Mouse (Mus musculus): ENCODE results near the gene Gm15155. TPM values are rescaled to one million over a fixed set of nuclear protein-coding genes. Genes with fewer than 3 reads are reported as not detected.

The Gm15155 gene
- polyA plus RNA-seq (2015; fragmentation: Nextera tagmentation; extraction: Ambion mirVana) = not detected in 2 replicates

DNA sequence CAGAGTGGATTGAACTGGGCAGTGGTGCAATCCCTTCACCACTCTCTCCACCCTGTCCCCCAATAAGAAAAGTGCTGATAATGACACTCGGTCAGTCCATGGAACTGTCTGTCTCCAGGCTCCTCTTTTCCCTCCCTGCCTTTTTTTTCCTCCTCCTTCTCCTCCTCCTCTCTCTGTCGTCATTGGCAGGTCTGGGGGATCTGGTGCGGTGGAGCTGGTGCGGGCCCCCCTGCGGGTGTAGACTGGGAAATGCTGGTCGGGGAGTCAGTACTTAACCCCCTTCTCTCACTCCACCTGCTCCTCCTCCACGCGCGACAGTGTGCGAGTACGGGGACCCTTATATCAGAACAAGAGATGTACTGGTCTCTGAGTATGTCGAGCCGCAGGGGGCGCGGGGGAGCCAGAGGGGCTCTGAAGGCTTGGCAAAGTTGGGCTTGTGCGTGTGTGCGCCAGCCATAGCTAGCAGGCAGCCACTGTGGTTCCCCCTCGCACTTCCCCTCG, at the start of gene Gm15155:
Gm15155 (plus strand) TSS at position 401 of the 501 bp plus-strand sequence.
- Histone ChIP-seq H3K4me2 (ENCODE audit: low read depth, low read length) (peak within 1 kb of the TSS; percentile 84), H3K4me1 (ENCODE audit: control insufficient read depth, insufficient read depth, low read length) (no peaks in the 10 kb centered on the region), H3K4me3 (ENCODE audit: low read length) (peak within 1 kb of the TSS; percentile 51), H3K36me3 (ENCODE audit: control insufficient read depth, insufficient read depth, low read length) (no peaks in the 10 kb centered on the region), H3K9me3 (ENCODE audit: control insufficient read depth, low read length) (no peaks in the 10 kb centered on the region), H3K27me3 (replicated peaks; ENCODE audit: control insufficient read depth, insufficient read depth, low read length) (peaks cover 22% of the 10 kb centered on the region), H3K9ac (ENCODE audit: low read depth, low read length) (no peak within 1 kb of the TSS), H3K27ac (ENCODE audit: low read length) (no peak within 1 kb of the TSS)
- ATAC-seq = peak; percentile 36
- 9% methylated on average over 17 of the region's 19 CpGs for WGBS

DNA sequence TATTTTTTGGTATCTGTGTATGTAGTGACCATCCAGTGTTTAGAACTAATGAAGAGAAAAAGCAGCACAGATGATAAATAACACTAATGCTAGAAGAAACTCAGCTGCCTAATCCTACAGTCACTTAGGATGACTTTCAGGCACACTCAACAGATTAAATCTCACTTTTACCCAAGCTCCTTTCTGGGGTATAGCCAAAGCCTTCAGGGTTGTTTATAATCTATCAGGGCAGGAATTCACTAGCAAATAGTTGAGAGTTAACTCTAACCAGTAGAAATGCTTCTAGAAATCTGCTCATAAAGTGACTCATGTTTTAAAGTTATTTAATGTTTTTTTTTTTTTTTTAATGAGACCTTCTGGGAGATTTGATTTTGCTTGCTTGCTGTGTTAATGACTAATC, 44.8 kb upstream of the Gm15155 start:
- Histone ChIP-seq H3K9me3 (ENCODE audit: control insufficient read depth, low read length) (no peaks in the 10 kb centered on the region), H3K36me3 (ENCODE audit: control insufficient read depth, insufficient read depth, low read length) (no peaks in the 10 kb centered on the region), H3K27ac (ENCODE audit: low read length) (no peak overlapping the region), H3K4me3 (ENCODE audit: low read length) (no peak overlapping the region), H3K4me1 (ENCODE audit: control insufficient read depth, insufficient read depth, low read length) (no peaks in the 10 kb centered on the region), H3K27me3 (replicated peaks; ENCODE audit: control insufficient read depth, insufficient read depth, low read length) (no peaks in the 10 kb centered on the region), H3K4me2 (ENCODE audit: low read depth, low read length) (no peak overlapping the region), H3K9ac (ENCODE audit: low read depth, low read length) (no peak overlapping the region)
- ATAC-seq = no peak

DNA sequence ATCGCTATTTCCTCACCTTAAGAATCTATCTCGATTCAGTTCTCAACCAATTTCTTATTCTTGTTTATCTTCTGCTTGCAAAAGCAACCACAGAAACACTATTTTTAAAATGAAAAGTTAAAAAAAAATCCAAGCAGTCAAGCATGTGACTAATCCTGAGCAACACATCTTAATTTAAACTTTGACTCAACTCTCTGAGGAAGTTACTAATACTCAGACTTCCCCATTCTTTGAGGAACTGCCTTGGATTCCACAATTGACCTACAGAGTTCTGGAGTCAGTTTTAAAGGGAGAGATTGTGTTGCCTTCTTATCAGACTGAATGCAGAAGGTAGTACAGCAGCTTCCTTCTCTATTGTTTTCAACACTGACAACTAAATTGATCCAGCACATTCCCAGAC, 40.0 kb upstream of the Gm15155 start:
- Histone ChIP-seq H3K9me3 (ENCODE audit: control insufficient read depth, low read length) (no peaks in the 10 kb centered on the region), H3K27me3 (replicated peaks; ENCODE audit: control insufficient read depth, insufficient read depth, low read length) (no peaks in the 10 kb centered on the region)
- 69% methylated on average over 2 of the region's 2 CpGs for WGBS

DNA sequence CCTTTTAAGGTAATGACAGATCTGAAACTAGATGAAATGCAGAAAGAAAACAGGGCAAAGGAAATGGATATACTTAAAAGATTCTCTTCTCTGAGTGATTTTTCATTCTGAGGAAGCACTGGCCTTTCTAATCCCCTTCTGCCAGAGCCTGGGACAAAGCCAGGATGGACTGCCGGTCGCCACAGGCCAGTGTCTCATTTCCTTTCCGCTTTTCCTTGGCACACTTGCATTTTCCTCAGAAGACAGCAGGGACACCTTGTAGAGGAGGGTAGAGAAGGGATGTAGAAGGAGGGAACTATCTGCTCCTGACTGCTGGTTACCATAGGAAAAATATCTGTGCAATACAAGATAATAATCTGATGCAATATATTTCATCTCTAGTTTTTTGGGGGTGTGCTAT, 33.1 kb upstream of the Gm15155 start:
- Histone ChIP-seq H3K4me2 (ENCODE audit: low read depth, low read length) (no peak overlapping the region), H3K27me3 (replicated peaks; ENCODE audit: control insufficient read depth, insufficient read depth, low read length) (no peaks in the 10 kb centered on the region), H3K4me3 (ENCODE audit: low read length) (no peak overlapping the region), H3K36me3 (ENCODE audit: control insufficient read depth, insufficient read depth, low read length) (no peaks in the 10 kb centered on the region), H3K4me1 (ENCODE audit: control insufficient read depth, insufficient read depth, low read length) (no peaks in the 10 kb centered on the region), H3K9ac (ENCODE audit: low read depth, low read length) (no peak overlapping the region), H3K27ac (ENCODE audit: low read length) (no peak overlapping the region), H3K9me3 (ENCODE audit: control insufficient read depth, low read length) (no peaks in the 10 kb centered on the region)
- ATAC-seq = no peak
- WGBS = 68% methylated on average over 3 of the region's 3 CpGs

More for the DNA sequence above, 40.0 kb upstream of the Gm15155 start:
- H3K4me1 ChIP-seq (ENCODE audit: control insufficient read depth, insufficient read depth, low read length) = no peaks in the 10 kb centered on the region
- H3K4me2 ChIP-seq (ENCODE audit: low read depth, low read length) = no peak overlapping the region
- H3K27ac ChIP-seq (ENCODE audit: low read length) = no peak overlapping the region
- H3K4me3 ChIP-seq (ENCODE audit: low read length) = no peak overlapping the region
- no peaks in the 10 kb centered on the region for H3K36me3 ChIP-seq (ENCODE audit: control insufficient read depth, insufficient read depth, low read length)
- no peak overlapping the region for H3K9ac ChIP-seq (ENCODE audit: low read depth, low read length)
- ATAC-seq = no peak

DNA sequence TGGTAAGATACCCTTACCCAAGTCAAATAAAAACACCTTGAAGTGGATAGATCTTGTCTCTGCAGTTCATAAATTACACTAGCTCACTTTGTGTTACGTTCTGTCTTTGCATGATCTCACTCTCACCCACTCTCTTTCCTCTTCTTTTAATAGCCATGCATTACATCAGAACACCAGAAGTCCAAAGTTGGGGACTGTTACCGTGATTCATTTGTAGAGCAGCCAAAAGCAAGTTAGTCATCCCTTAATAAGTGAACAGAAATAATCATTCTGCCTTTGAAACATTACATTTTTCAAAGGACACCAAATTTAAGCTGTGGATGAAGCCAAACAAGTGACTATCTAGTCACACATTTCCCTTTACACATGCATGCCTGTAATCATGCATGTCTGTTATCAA, 32.1 kb upstream of the Gm15155 start:
- Histone ChIP-seq H3K36me3 (ENCODE audit: control insufficient read depth, insufficient read depth, low read length) (no peaks in the 10 kb centered on the region), H3K9ac (ENCODE audit: low read depth, low read length) (no peak overlapping the region), H3K4me2 (ENCODE audit: low read depth, low read length) (no peak overlapping the region), H3K27ac (ENCODE audit: low read length) (no peak overlapping the region), H3K9me3 (ENCODE audit: control insufficient read depth, low read length) (no peaks in the 10 kb centered on the region), H3K4me3 (ENCODE audit: low read length) (no peak overlapping the region), H3K27me3 (replicated peaks; ENCODE audit: control insufficient read depth, insufficient read depth, low read length) (no peaks in the 10 kb centered on the region), H3K4me1 (ENCODE audit: control insufficient read depth, insufficient read depth, low read length) (no peaks in the 10 kb centered on the region)
- WGBS = 72% methylated on average over 2 of the region's 2 CpGs
- no peak for ATAC-seq

DNA sequence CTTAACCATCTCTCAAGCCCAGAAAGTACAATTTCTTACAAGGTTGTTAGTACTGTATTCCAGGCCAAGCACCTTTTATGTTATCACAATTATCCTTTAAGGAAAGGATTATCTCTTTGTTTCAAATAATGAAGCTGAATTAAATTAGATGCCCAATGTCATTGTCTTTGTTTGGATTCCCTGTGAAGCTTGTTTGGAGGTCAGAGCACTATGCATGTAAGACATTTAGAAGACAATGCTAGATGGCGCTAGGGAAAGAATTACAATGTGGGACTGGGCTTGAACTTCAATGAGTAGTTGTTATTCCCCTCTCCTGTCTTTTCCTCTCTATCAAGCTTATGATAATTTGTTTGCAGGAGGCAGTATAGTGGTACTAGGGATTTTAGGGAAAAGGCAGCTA, 29.9 kb upstream of the Gm15155 start:
- ATAC-seq = no peak
- H3K9me3 ChIP-seq (ENCODE audit: control insufficient read depth, low read length) = no peaks in the 10 kb centered on the region
- no peak overlapping the region for H3K4me3 ChIP-seq (ENCODE audit: low read length)
- H3K9ac ChIP-seq (ENCODE audit: low read depth, low read length) = no peak overlapping the region
- 69% methylated on average over 1 of the region's 1 CpGs for WGBS
- H3K4me1 ChIP-seq (ENCODE audit: control insufficient read depth, insufficient read depth, low read length) = no peaks in the 10 kb centered on the region
- no peak overlapping the region for H3K4me2 ChIP-seq (ENCODE audit: low read depth, low read length)
- H3K36me3 ChIP-seq (ENCODE audit: control insufficient read depth, insufficient read depth, low read length) = no peaks in the 10 kb centered on the region
- H3K27ac ChIP-seq (ENCODE audit: low read length) = no peak overlapping the region
- H3K27me3 ChIP-seq (replicated peaks; ENCODE audit: control insufficient read depth, insufficient read depth, low read length) = no peaks in the 10 kb centered on the region

DNA sequence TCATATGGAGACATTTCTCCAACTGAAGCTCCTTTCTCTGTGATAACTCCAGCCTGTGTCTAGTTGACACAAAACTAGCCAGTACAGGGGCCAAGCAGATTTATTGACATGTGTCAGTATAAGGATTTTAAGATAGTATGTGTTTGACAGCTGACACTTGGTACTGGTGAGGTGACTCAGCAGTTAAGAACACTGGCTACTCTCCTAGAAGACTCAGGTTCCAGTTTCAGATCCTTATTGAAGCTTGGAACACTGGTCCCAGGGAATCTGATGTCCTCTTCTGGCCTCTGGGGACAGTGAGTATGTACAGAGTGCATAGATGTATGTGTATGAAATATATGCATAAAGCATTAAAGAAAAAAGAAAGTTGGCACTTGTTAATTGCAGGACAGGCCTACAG, 28.2 kb upstream of the Gm15155 start:
- Histone ChIP-seq H3K9ac (ENCODE audit: low read depth, low read length) (no peak overlapping the region), H3K9me3 (ENCODE audit: control insufficient read depth, low read length) (no peaks in the 10 kb centered on the region), H3K4me2 (ENCODE audit: low read depth, low read length) (no peak overlapping the region), H3K27ac (ENCODE audit: low read length) (no peak overlapping the region), H3K4me1 (ENCODE audit: control insufficient read depth, insufficient read depth, low read length) (no peaks in the 10 kb centered on the region), H3K4me3 (ENCODE audit: low read length) (no peak overlapping the region), H3K36me3 (ENCODE audit: control insufficient read depth, insufficient read depth, low read length) (no peaks in the 10 kb centered on the region), H3K27me3 (replicated peaks; ENCODE audit: control insufficient read depth, insufficient read depth, low read length) (no peaks in the 10 kb centered on the region)
- ATAC-seq = no peak

DNA sequence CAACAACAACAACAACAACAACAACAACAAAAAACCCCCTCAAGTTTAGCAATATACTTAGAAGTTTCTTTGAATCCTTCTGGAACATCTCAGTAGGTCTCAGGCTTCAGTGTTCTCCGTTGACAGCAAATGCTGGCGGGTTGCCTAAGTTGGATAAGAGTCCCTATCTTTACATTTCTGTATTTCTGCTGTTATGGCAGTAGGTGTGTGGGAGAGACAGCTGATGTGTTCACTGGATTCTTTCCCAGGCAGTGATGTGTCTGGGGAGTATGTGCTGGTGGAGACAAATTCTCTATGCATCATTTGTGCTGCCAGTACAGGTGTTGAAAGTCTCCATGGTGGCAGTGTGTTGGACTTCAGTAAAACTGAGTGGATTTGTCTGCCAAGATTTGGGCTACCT, 23.3 kb upstream of the Gm15155 start:
- no peaks in the 10 kb centered on the region for H3K9me3 ChIP-seq (ENCODE audit: control insufficient read depth, low read length)
- no peak for ATAC-seq
- WGBS = 75% methylated on average over 2 of the region's 2 CpGs
- H3K9ac ChIP-seq (ENCODE audit: low read depth, low read length) = no peak overlapping the region
- no peaks in the 10 kb centered on the region for H3K36me3 ChIP-seq (ENCODE audit: control insufficient read depth, insufficient read depth, low read length)
- H3K27me3 ChIP-seq (replicated peaks; ENCODE audit: control insufficient read depth, insufficient read depth, low read length) = no peaks in the 10 kb centered on the region
- no peak overlapping the region for H3K4me2 ChIP-seq (ENCODE audit: low read depth, low read length)
- H3K27ac ChIP-seq (ENCODE audit: low read length) = no peak overlapping the region
- no peaks in the 10 kb centered on the region for H3K4me1 ChIP-seq (ENCODE audit: control insufficient read depth, insufficient read depth, low read length)
- no peak overlapping the region for H3K4me3 ChIP-seq (ENCODE audit: low read length)

DNA sequence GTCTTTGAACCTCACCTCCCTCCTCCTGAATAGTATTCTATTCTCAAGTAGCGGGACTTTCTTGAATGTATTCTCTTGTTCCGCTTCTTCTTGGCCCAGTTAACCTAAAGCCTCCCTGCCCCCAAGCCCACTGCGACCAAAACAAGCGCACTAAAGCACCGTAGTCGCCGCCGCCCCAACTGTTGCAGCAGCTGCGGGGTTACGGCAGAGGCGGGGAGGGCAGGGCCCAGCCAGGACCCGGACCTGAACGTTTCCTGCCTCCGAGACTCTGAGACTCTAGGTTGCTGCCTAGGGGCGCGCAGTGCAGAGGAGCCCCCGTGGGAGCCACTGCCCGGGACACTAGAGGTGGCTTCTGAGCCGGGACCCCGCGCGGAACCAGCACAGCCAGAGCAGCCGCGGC, 2.0 kb upstream of the Gm15155 start:
- 14% methylated on average over 24 of the region's 24 CpGs for WGBS
- Histone ChIP-seq H3K4me1 (ENCODE audit: control insufficient read depth, insufficient read depth, low read length) (no peaks in the 10 kb centered on the region), H3K36me3 (ENCODE audit: control insufficient read depth, insufficient read depth, low read length) (no peaks in the 10 kb centered on the region), H3K4me2 (ENCODE audit: low read depth, low read length) (peak overlapping the region; percentile 84), H3K27ac (ENCODE audit: low read length) (no peak overlapping the region), H3K27me3 (replicated peaks; ENCODE audit: control insufficient read depth, insufficient read depth, low read length) (peaks cover 22% of the 10 kb centered on the region), H3K9ac (ENCODE audit: low read depth, low read length) (peak overlapping the region; percentile 40; the same call in 1 of the 2 replicates), H3K9me3 (ENCODE audit: control insufficient read depth, low read length) (no peaks in the 10 kb centered on the region), H3K4me3 (ENCODE audit: low read length) (peak overlapping the region; percentile 51)
- peak; percentile 26; the same call in 1 of the 2 replicates for ATAC-seq

DNA sequence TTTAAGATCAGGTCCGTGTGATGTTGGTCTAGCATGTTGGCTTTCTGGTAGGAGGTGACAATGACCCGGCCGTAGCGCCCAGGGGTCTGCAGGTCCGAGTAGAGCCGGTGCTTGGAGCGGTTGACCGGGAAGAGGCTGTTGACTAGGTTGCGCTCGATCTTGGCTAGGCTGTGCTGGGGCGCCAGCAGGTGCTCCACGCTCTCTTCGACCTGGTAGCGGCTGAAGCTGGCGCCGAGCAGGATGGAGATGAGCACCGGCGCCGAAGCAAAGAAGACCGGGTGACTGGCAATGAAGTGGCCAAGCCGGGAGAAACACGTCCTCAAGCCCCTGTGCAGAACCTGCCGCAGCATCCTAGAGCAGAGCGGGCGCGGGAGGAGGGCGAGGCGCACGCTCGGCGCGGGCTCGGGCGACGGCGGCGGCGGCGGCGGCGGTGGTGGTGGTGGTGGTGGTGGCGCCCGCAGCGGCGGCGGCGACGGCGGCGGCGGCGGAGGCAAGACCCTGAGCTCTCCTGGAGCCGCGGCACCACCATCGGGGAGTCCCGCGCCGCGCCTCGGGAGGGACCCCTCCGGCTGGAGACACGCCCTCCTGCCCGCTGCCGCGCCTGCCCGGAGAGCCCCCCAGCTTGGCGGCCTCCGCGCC, 1.5 kb upstream of the Gm15155 start:
- Histone ChIP-seq H3K27me3 (replicated peaks; ENCODE audit: control insufficient read depth, insufficient read depth, low read length) (peaks cover 22% of the 10 kb centered on the region), H3K27ac (ENCODE audit: low read length) (no peak overlapping the region), H3K4me1 (ENCODE audit: control insufficient read depth, insufficient read depth, low read length) (no peaks in the 10 kb centered on the region), H3K4me2 (ENCODE audit: low read depth, low read length) (peak overlapping the region; percentile 84), H3K36me3 (ENCODE audit: control insufficient read depth, insufficient read depth, low read length) (no peaks in the 10 kb centered on the region), H3K9me3 (ENCODE audit: control insufficient read depth, low read length) (no peaks in the 10 kb centered on the region), H3K9ac (ENCODE audit: low read depth, low read length) (peak overlapping the region; percentile 40; the same call in 1 of the 2 replicates), H3K4me3 (ENCODE audit: low read length) (peak overlapping the region; percentile 51)
- WGBS = 14% methylated on average over 20 of the region's 69 CpGs
- ATAC-seq = peak; percentile 58; the same call in 1 of the 2 replicates
